In the genomic region with DNA sequence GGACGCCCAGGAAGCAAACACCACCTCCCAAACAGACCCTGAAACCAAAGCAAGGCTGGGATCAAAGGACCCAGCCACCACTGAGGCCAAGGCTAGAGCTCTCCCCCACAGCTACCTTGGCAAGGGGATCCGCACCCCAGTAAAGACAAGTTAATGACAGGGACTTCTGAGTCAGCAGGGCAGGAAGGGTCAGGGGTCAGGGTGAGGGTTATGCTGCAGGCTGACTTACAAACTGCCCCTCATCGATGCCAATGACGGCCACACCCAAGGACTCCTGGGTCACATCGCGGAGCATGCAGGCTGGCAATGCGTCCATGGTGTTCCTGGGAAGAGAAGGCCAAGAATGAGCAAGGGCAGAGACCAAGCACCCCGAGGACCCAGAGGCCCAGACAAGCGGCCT, we compare ENCODE assay signal across 28 mouse cellular contexts. TPM values are rescaled to one million over a fixed set of nuclear protein-coding genes. Genes with fewer than 3 reads are reported as not detected.
DNase-seq lines count a peak whose midpoint lies in the region; ATAC-seq and TF ChIP-seq lines count a peak whose summit lies in the region.
"Had no signal": no experiment of that assay in that cellular context is flagged by ENCODE, and none has a peak within 500 bp of the region (broad histone marks: within the 10 kb centered on the region; RNA-seq: fewer than 3 reads in every experiment).

No protein-coding gene starts in this region.

- H3K79me2 ChIP-seq in C2C12 (ENCODE audit: control insufficient read depth, insufficient read depth) = peaks cover 91% of the 10 kb centered on the region

- peak; percentile 49 to 82 for DNase-seq in adrenal gland, adult (ENCODE audit: inconsistent age in 2 of 2, low spot score in 1 of 2)
- DNase-seq in adrenal gland, adult 18-20 months (ENCODE audit: low spot score in 2 of 2) = no peak
- DNase-seq in heart, adult 18-20 months = no peak
- DNase-seq in adrenal gland, postnatal 25 days = peak; percentile 22
- DNase-seq in left cerebral cortex, adult 2 months (ENCODE audit: extremely low spot score in 1 of 2, low spot score in 2 of 2) = no peak
- no peak for DNase-seq in T-cell, adult 2 months (ENCODE audit: low spot score)
- DNase-seq: cerebellum, adult 11-12 months; cerebellum, postnatal 14 days; gastrocnemius, postnatal 25 days; kidney, adult 18-20 months; kidney, postnatal 4 days; lung, adult 2 months; lung, postnatal 36 days; right cerebral cortex, postnatal 4 days; thymus, adult 18-20 months; thymus, postnatal 36 days had no signal

- H3K27ac ChIP-seq in heart, embryonic 16.5 days (ENCODE audit: low read length) = peak overlapping the region; percentile 17; the same call in 1 of the 2 replicates
- no peak overlapping the region for H3K27ac ChIP-seq in left cerebral cortex, adult 2 months
- H3K27ac ChIP-seq: embryonic facial prominence, embryonic 12.5 days; forebrain, embryonic 13.5 days; hindbrain, embryonic 12.5 days; midbrain, embryonic 13.5 days had no signal

- H3K27me3 ChIP-seq in heart, embryonic 16.5 days (ENCODE audit: control insufficient read depth, insufficient read depth, low read length) = no peaks in the 10 kb centered on the region
- no peaks in the 10 kb centered on the region for H3K27me3 ChIP-seq in C2C12 (ENCODE audit: control insufficient read depth, insufficient read depth, insufficient read length)
- H3K27me3 ChIP-seq: embryonic facial prominence, embryonic 12.5 days; forebrain, embryonic 13.5 days; hindbrain, embryonic 12.5 days; midbrain, embryonic 13.5 days; neural tube, embryonic 13.5 days; stomach, embryonic 15.5 days had no signal

- H3K36me3 ChIP-seq in heart, embryonic 16.5 days (ENCODE audit: control insufficient read depth, insufficient read depth) = peaks cover 38% of the 10 kb centered on the region
- peaks cover 69% of the 10 kb centered on the region for H3K36me3 ChIP-seq in C2C12 (ENCODE audit: control insufficient read depth, insufficient read depth)
- H3K36me3 ChIP-seq: neural tube, embryonic 13.5 days had no signal

- peaks cover 62% of the 10 kb centered on the region for H3K4me1 ChIP-seq in heart, embryonic 16.5 days (ENCODE audit: control insufficient read depth, insufficient read depth, low read length)

- intact Hi-C loops in left cerebral cortex, adult 2 months (cut with DNase I) = no loop called here

- no peak overlapping the region for H3K4me3 ChIP-seq in heart, embryonic 16.5 days (ENCODE audit: low read length)
- no peak overlapping the region for H3K4me3 ChIP-seq in C2C12 (ENCODE audit: insufficient read depth, poor library complexity, severe bottlenecking)
- H3K4me3 ChIP-seq in left cerebral cortex, adult 2 months = no peak overlapping the region
- H3K4me3 ChIP-seq: embryonic facial prominence, embryonic 12.5 days; forebrain, embryonic 13.5 days; hindbrain, embryonic 12.5 days; megakaryocyte, embryonic 14.5 days; midbrain, embryonic 13.5 days; neural tube, embryonic 13.5 days; stomach, embryonic 15.5 days had no signal

- H3K79me3 ChIP-seq in C2C12 (ENCODE audit: low read depth) = peaks cover 72% of the 10 kb centered on the region

- no peaks in the 10 kb centered on the region for H3K9me3 ChIP-seq in heart, embryonic 16.5 days (replicated peaks; ENCODE audit: control insufficient read depth, low read length)
- H3K9me3 ChIP-seq: embryonic facial prominence, embryonic 12.5 days; forebrain, embryonic 13.5 days; hindbrain, embryonic 12.5 days; megakaryocyte, embryonic 14.5 days; midbrain, embryonic 13.5 days; neural tube, embryonic 13.5 days; stomach, embryonic 15.5 days had no signal

- no peak overlapping the region for H3K4me2 ChIP-seq in heart, embryonic 16.5 days (ENCODE audit: low read depth, low read length)
- H3K4me2 ChIP-seq: embryonic facial prominence, embryonic 12.5 days; forebrain, embryonic 13.5 days; hindbrain, embryonic 12.5 days; midbrain, embryonic 13.5 days; neural tube, embryonic 13.5 days had no signal

- 93% methylated on average over 9 of the region's 9 CpGs for WGBS in heart, embryonic 16.5 days

- peak overlapping the region; percentile 13 for H3ac ChIP-seq in C2C12 (ENCODE audit: control insufficient read depth, insufficient read length, low read depth)

- TF ChIP-seq CTCF in C2C12 (IDR thresholded peaks at IDR 0.05; ENCODE audit: control insufficient read depth, insufficient read depth, insufficient read length) = no peak
- no peak for TF ChIP-seq CTCF in left cerebral cortex, adult 2 months (IDR thresholded peaks at IDR 0.05)

- no peak for ATAC-seq in heart, embryonic 16.5 days (replicated peaks; ENCODE audit: extremely low read depth, insufficient read depth, low FRiP score)
- ATAC-seq: forebrain, embryonic 13.5 days; midbrain, embryonic 13.5 days had no signal

- no peak overlapping the region for H3K9ac ChIP-seq in heart, embryonic 16.5 days (ENCODE audit: low read length)
- H3K9ac ChIP-seq: embryonic facial prominence, embryonic 12.5 days; hindbrain, embryonic 12.5 days; midbrain, embryonic 13.5 days; neural tube, embryonic 13.5 days; stomach, embryonic 15.5 days had no signal

TF ChIP-seq in C2C12, 6 proteins besides CTCF, POLR2A, EP300 and RAD21:
- TF ChIP-seq CEBPB (IDR thresholded peaks at IDR 0.05; ENCODE audit: low read depth) = no peak
- TF ChIP-seq MYOG (IDR thresholded peaks at IDR 0.05; ENCODE audit: control insufficient read depth, extremely low read depth, insufficient read length) = no peak
- TF ChIP-seq FOSL1 (IDR thresholded peaks at IDR 0.05; ENCODE audit: insufficient read depth, low read length, poor library complexity, severe bottlenecking) = no peak
- no peak for TF ChIP-seq MAX (IDR thresholded peaks at IDR 0.05)
- TF ChIP-seq MYOD1 (IDR thresholded peaks at IDR 0.05; ENCODE audit: control insufficient read depth, insufficient read length, low read depth) = no peak
- TF ChIP-seq USF1 (IDR thresholded peaks at IDR 0.05; ENCODE audit: low read depth) = no peak

RNA-seq across cellular contexts. Expression of gene Afmid, which starts 3.9 kb away (rescaled TPM):
- 1 to 10 TPM; 4.7 to 6.1 TPM for total RNA-seq in adrenal gland, adult 18-20 months (2021)
- 17.5 and 20.8 TPM in 2 replicates for polyA plus RNA-seq in heart, embryonic 16.5 days (2015; fragmentation: Nextera tagmentation; extraction: Ambion mirVana)
- total RNA-seq in heart, adult 18-20 months (2021) = 1 to 10 TPM; 3.9 to 5.5 TPM
- 3.2 TPM for polyA plus RNA-seq in C2C12 (2012; fragmentation: generic; extraction: Trizol)
- total RNA-seq in adrenal gland, postnatal 25 days (2021) = 10.1 and 13.2 TPM in 2 replicates
- 1 to 10 TPM; 5.2 to 8.5 TPM for total RNA-seq in left cerebral cortex, adult 2 months (2021)

RNA-seq across cellular contexts. Expression of gene Tk1, which starts 4.0 kb away (rescaled TPM):
- total RNA-seq in adrenal gland, adult 18-20 months (2021) = 1 to 10 TPM; 2.2 to 3.8 TPM
- 108 and 114 TPM in 2 replicates for polyA plus RNA-seq in heart, embryonic 16.5 days (2015; fragmentation: Nextera tagmentation; extraction: Ambion mirVana)
- 1 to 10 TPM; 1.4 to 1.7 TPM for total RNA-seq in heart, adult 18-20 months (2021)
- polyA plus RNA-seq in C2C12 (2012; fragmentation: generic; extraction: Trizol) = 265 TPM
- 14.3 and 18.4 TPM in 2 replicates for total RNA-seq in adrenal gland, postnatal 25 days (2021)
- total RNA-seq in left cerebral cortex, adult 2 months (2021) = 1 to 10 TPM in 1 of 2 experiments, under 1 TPM in 1; 0.81 to 1.0 TPM

RNA-seq across cellular contexts. Expression of gene Gm20708, which starts 12.4 kb away (rescaled TPM):
- under 1 TPM in 1 of 2 experiments, not detected in 1; 0.80 TPM for total RNA-seq in adrenal gland, adult 18-20 months (2021)
- 0.92 and 2.4 TPM in 2 replicates for polyA plus RNA-seq in heart, embryonic 16.5 days (2015; fragmentation: Nextera tagmentation; extraction: Ambion mirVana)
- 1 to 10 TPM in 1 of 2 experiments, under 1 TPM in 1; 0.87 to 1.4 TPM for total RNA-seq in heart, adult 18-20 months (2021)
- polyA plus RNA-seq in C2C12 (2012; fragmentation: generic; extraction: Trizol) = 0.16 TPM
- 1.00 and 1.8 TPM in 2 replicates for total RNA-seq in adrenal gland, postnatal 25 days (2021)
- total RNA-seq in left cerebral cortex, adult 2 months (2021) = 1 to 10 TPM; 2.3 to 4.6 TPM
- polyA plus RNA-seq: lung, adult 2 months had no signal

RNA-seq across cellular contexts. Expression of gene Syngr2, which starts 12.4 kb away (rescaled TPM):
- 100 to 1,000 TPM in 1 of 2 experiments, 10 to 100 TPM in 1; 65.4 to 101 TPM for total RNA-seq in adrenal gland, adult 18-20 months (2021)
- polyA plus RNA-seq in heart, embryonic 16.5 days (2015; fragmentation: Nextera tagmentation; extraction: Ambion mirVana) = 111 and 133 TPM in 2 replicates
- total RNA-seq in heart, adult 18-20 months (2021) = 100 to 1,000 TPM; 112 TPM
- polyA plus RNA-seq in C2C12 (2012; fragmentation: generic; extraction: Trizol) = 65.3 TPM
- 98.3 and 108 TPM in 2 replicates for total RNA-seq in adrenal gland, postnatal 25 days (2021)
- 10 to 100 TPM in 1 of 2 experiments, 1 to 10 TPM in 1; 8.7 to 11.1 TPM for total RNA-seq in left cerebral cortex, adult 2 months (2021)

RNA-seq across cellular contexts. Expression of gene 6030468B19Rik, which starts 24.4 kb away (rescaled TPM):
- not detected for total RNA-seq in adrenal gland, adult 18-20 months (2021)
- polyA plus RNA-seq in heart, embryonic 16.5 days (2015; fragmentation: Nextera tagmentation; extraction: Ambion mirVana) = 0.32 and 0.39 TPM in 2 replicates
- total RNA-seq in heart, adult 18-20 months (2021) = not detected
- polyA plus RNA-seq in C2C12 (2012; fragmentation: generic; extraction: Trizol) = not detected
- total RNA-seq in adrenal gland, postnatal 25 days (2021) = not detected in 2 replicates
- total RNA-seq in left cerebral cortex, adult 2 months (2021) = not detected
- total RNA-seq: gastrocnemius, postnatal 25 days; heart, postnatal 25 days; left cerebral cortex, adult 18-20 months; left cerebral cortex, postnatal 36 days had no signal
- polyA plus RNA-seq: forebrain, embryonic 13.5 days; midbrain, embryonic 13.5 days had no signal

Comparison
In these comparisons a context has a peak if more than half of its experiments do, and no peak if none do; other contexts are left out.
1. DNase-seq: peak in adrenal gland, adult (2 of 2) and adrenal gland, postnatal 25 days (single experiment); none in adrenal gland, adult 18-20 months (0 of 2), heart, adult 18-20 months (0 of 2), left cerebral cortex, adult 2 months (0 of 2) and T-cell, adult 2 months (single experiment).